Mouse (Mus musculus): ENCODE measurements at regions not wholly inside any gene's neighbourhood (a gene's known extent, or its start where the extent isn't known, plus 50 kb on each side); places are given as distances from the start of the nearest gene placed in this dataset.

DNA sequence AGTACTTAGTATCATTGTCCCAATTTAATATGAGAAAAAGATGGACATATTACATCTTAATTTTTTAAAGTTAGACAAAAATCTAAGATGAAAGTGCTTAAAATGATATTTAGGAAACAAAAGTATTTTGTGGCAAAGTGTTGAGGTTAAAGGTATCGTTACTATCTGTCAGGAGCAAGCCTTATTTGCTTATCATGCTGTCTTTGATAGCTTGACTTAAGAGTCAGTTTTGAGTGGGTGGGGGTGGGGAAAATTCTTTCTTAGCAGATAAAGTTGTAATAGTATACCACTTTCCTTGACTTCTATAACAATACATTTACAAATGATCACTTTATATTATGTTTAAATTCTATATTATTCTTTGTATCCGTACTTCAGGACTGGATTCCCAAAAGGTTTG lies 339.1 kb upstream of the Dph6 start:
- no peak for DNase-seq

DNA sequence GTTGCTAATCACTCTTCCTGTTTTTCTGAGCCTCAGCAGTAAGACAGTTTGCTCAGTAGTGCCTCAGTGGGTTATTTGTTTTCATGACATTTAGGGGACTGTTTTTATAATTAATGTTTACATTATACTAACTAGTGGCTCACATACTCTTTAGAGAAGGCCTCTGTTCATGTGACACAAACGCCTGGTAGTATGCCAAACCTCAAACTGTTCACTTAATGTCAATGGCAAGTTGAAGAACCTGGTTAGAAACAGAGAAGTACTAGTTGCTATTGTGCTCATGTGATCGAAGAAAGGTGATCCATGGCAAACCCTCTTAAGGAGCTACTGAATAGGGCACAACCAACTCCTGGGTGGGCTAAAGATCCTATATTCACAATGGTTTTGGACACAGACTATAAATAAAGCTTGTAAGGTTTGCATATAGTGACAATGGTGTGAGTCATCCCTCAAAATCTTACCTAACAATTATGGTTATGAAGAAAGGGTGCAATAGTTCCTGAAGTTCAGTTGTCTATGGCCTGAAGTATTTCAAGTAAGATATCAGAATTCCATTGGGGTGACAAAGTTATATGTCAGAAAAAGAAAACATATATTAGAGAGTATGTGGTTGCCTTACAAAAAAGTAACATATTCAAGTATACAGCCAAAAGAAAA lies 340.1 kb upstream of the Dph6 start:
- no peak for DNase-seq

GRCm38 (mm10) chr2:115013916-115014315 lies 359.2 kb upstream of the Dph6 start:
- no peak for DNase-seq

DNA sequence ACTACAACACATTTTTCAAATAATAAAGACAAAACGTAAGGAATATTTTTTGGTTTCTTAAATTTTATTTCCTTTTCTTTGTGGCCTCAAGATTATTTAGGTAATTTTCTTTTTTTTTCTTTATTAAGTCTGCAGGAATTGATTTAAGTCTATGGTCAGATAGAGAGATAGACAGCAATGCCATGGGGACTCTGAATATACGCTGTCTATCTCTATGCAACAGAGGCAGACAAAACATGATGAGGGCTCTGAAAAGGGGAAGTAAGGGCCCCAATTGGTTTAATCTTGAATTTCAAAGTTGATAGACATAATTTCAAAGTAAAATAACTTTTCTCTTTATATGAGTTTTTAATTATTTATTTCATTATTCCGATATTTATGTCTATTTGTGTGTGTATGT lies 372.0 kb upstream of the Dph6 start:
- DNase-seq, result no peak

DNA sequence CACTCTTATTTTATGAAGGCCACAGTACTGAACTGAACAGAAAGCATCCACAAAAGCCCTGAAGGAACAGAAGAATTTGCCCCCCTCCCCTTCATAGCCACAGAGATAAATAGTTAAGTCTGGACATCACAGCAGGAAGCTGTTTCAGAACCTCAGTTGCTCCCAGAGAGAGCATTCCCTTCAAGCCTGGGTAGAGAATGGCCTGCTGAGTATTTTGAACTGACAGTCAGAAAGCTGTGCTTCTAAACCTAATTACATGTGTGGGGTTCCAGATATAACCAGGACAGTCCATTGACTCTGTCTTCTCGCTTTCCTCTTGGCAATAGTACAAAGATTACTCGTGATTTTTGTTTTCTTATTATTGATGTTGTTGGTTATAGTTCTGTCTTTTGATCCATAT lies 376.4 kb upstream of the Dph6 start:
- no peak for DNase-seq

DNA sequence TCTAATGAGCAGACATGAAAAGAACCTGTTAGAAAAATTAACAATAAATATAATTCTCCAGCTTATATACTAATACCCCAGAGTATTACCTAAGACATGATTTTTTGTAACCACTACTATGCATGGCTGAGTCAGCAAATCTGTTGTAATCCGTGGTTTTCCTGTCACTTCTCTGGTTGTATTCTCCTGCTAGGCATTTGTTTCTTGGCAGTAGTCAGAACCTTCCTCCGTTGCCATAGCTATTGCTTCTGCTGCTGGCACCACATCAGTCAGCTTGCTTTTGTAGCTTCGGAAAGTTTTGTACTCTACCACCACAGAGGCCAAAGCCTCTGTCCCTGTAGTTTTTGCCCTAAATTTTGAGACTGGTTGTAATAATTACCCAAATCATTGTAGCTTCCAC lies 381.4 kb upstream of the Dph6 start:
- peak; percentile 0 for DNase-seq

DNA sequence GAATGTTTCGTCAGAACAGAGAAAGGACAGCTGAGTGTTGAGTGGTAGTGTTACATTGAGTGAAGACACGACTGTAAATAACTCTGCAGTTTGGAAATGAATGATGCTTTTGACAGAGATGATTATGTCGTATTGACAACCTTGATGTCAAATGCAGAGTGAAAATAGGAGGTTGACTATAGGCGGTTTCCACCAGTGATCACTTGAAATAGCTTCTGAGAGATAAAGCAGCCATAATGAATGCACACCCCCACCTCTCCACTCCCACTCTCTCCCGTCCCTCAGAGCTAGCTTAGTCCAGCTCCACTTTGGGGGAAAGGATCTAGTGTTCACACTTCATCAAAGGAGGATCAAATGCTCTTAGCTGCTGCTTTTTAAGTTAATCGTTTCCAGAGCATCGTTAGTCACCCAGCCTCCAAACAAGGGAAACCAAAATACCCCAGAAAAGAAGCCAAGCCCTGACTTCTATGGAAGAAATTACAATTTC lies 387.6 kb upstream of the Dph6 start:
- DNase-seq, result no peak

DNA sequence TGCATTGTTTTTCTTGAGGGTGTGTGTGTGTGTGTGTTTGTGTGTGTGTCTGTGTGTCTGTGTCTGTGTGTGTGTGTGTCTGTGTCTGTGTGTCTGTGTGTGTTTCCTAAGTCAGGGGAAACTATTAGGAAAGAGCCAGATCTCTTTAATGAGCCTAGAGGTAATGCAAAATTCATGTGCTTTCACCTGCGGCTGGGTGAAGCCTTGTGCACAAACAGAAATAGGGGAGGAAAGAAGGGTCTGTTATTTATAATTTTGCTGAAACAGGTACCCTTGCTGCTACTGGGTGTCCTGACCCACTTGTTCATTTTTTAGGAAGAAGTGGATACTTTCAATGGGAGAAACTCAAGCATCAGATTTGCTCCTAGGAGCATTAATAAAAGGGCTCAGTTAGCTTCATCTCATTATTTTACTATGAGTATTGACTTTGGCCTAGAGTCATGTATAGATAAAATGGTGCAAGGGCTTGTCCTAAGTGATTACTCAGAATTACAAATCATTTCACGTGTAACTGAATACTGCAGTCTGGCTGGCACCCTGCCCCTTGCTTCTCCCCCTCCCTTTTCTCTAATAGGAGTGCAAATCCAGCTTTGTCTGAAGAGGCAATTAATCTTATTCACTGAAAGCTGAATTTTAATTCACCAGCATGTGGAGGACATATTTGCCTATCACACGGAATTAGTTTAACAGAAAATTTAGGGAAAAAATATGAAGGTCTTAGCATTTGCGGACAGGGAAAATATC lies 401.7 kb upstream of the Dph6 start:
- no peak for DNase-seq

DNA sequence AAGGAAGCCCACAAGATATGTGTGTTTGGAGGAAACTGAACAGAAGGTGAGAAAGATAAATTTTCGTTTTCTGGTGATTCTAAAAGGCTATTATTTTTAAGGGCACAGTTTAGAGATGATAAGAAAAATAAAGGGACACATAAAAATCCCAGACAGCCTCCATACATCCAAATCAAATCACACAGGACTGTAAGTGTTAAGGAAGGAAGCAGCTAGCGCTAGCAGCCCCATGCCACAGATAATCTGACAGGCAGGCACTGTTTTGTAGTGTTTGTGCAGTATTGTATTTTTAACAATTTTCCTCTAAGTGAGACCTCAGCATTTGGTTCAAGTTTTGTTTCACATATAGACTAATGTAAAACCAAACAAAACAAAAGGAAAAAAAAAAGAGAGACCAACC lies 402.4 kb upstream of the Dph6 start:
- DNase-seq, result no peak

DNA sequence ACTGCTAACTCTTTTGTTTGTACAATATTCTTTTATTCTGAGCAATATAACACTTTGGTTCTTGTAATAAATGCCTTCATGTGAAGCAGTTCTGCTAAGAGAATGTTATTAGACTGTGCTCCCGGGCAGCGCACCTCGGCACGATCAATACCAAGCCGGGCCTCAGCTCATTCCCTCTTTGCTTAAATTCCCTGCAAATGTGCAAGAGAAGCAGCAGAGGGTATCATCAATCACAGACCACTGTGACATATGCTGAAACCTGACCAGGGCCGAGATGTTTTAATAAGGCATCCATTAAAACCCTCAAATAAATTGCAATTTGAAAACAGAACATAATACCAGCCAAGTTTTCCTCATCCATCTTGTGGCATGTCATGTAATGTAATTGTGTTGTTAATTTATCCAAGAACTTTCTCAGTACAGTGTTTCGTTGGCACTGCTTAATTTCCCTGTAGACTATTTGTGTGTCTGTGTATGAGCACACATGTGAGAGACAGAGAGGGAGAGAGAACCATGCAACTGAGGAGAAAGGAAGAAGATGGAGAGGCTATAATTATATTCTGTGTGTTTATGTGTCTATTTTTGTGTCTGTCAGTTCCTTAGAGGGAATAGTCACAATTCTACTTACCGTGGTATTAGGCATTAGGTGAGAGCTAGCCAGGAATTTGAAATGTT lies 412.9 kb upstream of the Dph6 start:
- no peak for DNase-seq

- no peak for DNase-seq
These were observed 414.9 kb upstream of the Dph6 start for GRCm38 (mm10) chr2:115069704-115070103.

DNA sequence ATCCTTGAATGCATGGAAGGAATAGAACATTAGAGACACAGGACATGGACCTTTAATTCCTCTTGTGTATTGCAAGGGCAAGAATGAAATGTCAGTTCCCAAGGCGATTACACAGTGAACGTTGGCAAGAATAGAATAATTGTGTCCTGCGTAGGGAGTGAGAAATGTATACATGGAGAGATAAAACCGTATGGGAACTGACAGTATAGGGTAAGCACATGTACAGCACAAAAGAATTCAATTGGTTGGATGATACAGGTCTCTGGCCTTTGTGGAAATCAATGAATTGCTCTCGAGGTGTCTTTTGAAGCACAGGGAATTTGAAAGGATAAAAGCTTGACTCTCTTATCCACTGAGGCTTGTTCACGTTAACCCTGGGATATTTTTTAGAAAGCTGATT lies 415.4 kb upstream of the Dph6 start:
- no peak for DNase-seq

- DNase-seq, result no peak
These were observed 415.9 kb upstream of the Dph6 start for GRCm38 (mm10) chr2:115070666-115071065.

DNA sequence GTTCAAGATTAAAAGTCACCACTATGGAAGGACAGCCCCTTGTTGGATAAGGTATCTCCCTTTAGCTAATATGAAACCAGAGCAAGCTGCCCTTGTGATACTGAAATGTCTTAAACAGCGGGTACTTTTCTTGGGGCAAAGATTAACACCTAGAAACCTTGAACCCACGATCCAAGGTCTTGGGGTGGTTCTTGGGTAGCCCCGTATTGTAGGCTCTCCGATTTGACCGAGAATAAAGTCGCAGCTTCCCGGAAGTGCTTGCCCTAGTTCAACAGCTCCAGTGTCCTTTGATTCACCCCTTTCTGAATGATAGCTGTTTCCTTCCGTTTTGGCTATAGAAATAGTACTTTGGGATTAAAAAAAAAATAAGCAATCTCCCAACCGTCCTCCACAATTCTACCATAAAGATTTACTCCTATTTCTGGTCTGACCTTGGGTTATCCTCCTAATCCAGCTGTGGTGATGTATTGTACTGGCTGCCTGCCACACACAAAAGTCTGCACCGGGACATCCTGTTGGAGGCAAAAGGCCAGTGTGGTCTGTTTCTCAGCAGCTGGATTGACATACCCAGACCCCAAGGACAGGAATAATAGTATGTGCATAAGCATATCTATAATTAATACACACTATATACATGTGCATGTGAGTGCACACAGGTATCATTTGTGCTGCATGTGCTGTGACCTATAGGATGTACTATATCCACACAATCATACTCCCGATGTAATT lies 427.0 kb upstream of the Dph6 start:
- DNase-seq, result no peak

GRCm38 (mm10) chr2:115082292-115082809 lies 427.6 kb upstream of the Dph6 start:
- no peak for DNase-seq

- no peak for DNase-seq
These were observed 433.8 kb upstream of the Dph6 start for GRCm38 (mm10) chr2:115088421-115089120.

GRCm38 (mm10) chr2:115090430-115091175 lies 435.8 kb upstream of the Dph6 start:
- DNase-seq, result no peak

GRCm38 (mm10) chr2:115095351-115095750 lies 440.6 kb upstream of the Dph6 start:
- no peak for DNase-seq

- no peak for DNase-seq
These were observed 446.7 kb upstream of the Dph6 start for GRCm38 (mm10) chr2:115101501-115101900.

DNA sequence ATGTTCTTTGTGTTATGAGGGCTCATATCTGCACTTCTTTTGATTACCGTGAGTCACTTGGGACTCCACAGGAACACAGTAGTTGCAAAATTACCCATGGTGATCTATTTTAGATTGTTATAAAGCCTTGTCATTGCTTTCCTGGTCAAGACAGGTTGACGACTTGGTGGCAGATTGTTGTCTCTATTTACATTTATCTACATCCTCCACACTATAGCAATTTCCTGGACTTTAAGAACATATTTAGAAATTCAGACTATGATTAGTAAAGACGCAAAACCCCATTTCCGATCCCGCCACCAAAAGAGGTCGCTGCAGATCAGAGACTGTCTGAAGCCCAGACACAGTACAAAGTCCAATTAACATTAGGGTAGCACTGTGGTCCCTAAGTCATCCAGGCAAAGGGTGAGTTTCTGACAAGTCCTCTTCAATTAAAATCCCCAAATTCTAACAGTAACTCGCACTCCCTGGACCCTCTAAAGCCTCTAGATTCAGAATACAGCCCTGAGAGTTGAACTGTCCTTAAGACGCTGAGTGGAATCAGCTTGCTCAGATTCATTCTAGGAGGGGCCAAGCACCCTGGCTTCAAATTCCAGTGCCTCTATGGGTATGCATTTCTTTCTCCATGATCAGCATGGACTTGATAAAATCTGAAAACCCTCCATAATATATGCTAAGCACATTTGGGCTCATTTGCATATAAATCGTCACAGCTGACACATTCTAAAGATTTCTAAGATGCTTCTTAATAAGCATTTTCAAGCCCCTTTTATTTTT lies 461.9 kb upstream of the BC052040 start:
- peak; percentile 32 for DNase-seq

- DNase-seq, result no peak
These were observed 461.4 kb upstream of the BC052040 start for GRCm38 (mm10) chr2:115120206-115120503.
